Mouse (Mus musculus) effector memory CD4-positive, alpha-beta T cell, adult 7 months (primary cell): ENCODE measurements around the gene Gpr153. TPM values are rescaled to one million over a fixed set of nuclear protein-coding genes. Genes with fewer than 3 reads are reported as not detected.

Experiments
- polyA plus RNA-seq: library from polyadenylated mRNA; unstranded; fragments of 100-300 nt; shearing (Covaris generic); gene quantifications from one replicate; pipeline ENCODE4 v1.2.1, GENCODE M21; 2017

The Gpr153 gene
- not detected for polyA plus RNA-seq

GRCm38 (mm10) chr4:152273621-152274236, at the start of gene Gpr153:
Gene Gpr153 (plus strand): TSS chr4:152274232.

GRCm38 (mm10) chr4:152291562-152291961, 17.5 kb downstream of the Gpr153 start, which contains the start of gene Hes3:
Gene Hes3 (minus strand): TSS chr4:152291662.

GRCm38 (mm10) chr4:152296874-152297861, 23.1 kb downstream of the Gpr153 start, which contains the start of gene Icmt:
Gene Icmt (plus strand): TSS chr4:152297227.

GRCm38 (mm10) chr4:152318517-152319234, 44.6 kb downstream of the Gpr153 start, which contains the start of gene Rnf207:
Gene Rnf207 (minus strand): TSS chr4:152318993.

GRCm38 (mm10) chr4:152325574-152326411, 51.8 kb downstream of the Gpr153 start, which contains the start of gene Rpl22:
Gene Rpl22 (plus strand): TSS chr4:152325742.

Other genes with a start within 250 kb of the Gpr153 start
- gene Zbtb48, start 246.6 kb upstream of the Gpr153 start, polyA plus RNA-seq: 21.7 TPM
- gene Tas1r1, start 235.7 kb upstream of the Gpr153 start, polyA plus RNA-seq: 0.22 TPM
- 43.0 TPM for gene Nol9, start 234.9 kb upstream of the Gpr153 start, polyA plus RNA-seq
- 4.8 TPM for gene Plekhg5, start 201.7 kb upstream of the Gpr153 start, polyA plus RNA-seq
- gene Tnfrsf25, start 158.3 kb upstream of the Gpr153 start, polyA plus RNA-seq: 252 TPM
- gene Espn, start 121.9 kb upstream of the Gpr153 start, polyA plus RNA-seq: 39.6 TPM
- gene Hes2, start 115.4 kb upstream of the Gpr153 start, polyA plus RNA-seq: 0.15 TPM
- 105 TPM for gene Acot7, start 96.1 kb upstream of the Gpr153 start, polyA plus RNA-seq
- gene Hes3, start 17.4 kb downstream of the Gpr153 start, polyA plus RNA-seq: not detected
- gene Icmt, start 23.0 kb downstream of the Gpr153 start, polyA plus RNA-seq: 22.2 TPM
- gene Rnf207, start 44.8 kb downstream of the Gpr153 start, polyA plus RNA-seq: not detected
- gene Rpl22, start 51.5 kb downstream of the Gpr153 start, polyA plus RNA-seq: 395 TPM
- gene Chd5, start 64.4 kb downstream of the Gpr153 start, polyA plus RNA-seq: not detected
- 1.4 TPM for gene Nphp4, start 202.5 kb downstream of the Gpr153 start, polyA plus RNA-seq
- gene Kcnab2, start 203.6 kb downstream of the Gpr153 start, polyA plus RNA-seq: 115 TPM